ENCODE assay signal across 11 mouse cellular contexts in the genomic region with DNA sequence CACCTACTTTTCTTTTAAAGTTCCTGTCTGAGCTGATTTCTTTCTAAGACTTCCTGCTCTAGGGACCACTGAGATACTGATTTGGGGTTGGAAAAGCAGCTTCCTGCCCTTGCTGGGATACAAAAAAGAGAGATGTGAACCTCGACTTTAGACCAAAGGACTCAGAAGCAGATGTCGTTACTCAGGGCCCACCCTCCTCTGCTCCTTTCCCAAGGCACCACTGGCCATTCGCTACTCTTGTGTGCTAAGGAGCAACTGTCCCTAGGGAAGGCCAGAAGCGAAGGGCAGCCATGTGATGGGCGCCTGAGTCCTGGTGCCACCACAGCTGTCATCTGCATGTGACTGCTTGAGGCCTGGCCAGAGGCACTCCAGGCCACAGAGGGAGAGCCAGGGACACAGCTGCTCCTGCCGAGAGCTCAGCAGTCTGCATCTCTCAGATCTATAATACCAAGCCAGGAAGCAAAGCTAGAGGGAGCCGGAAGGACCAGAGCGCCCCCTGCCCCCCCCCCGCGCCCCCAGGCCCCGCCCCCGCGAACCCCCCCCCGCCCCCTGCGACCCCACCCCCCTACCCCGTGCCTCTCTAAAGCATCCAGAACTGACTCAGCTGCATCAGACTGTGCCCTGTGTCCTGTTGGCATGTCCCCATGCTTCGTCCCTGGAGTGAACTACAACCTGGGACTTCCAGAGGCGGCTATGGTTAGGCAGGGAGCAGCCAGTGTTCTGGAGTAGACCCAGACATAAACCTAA. TPM values are rescaled to one million over a fixed set of nuclear protein-coding genes. Genes with fewer than 3 reads are reported as not detected.
DNase-seq lines count a peak whose midpoint lies in the region; ATAC-seq and TF ChIP-seq lines count a peak whose summit lies in the region.
"Had no signal": no experiment of that assay in that cellular context is flagged by ENCODE, and none has a peak within 500 bp of the region (broad histone marks: within the 10 kb centered on the region; RNA-seq: fewer than 3 reads in every experiment).

No protein-coding gene starts in this region.

- H3K9me3 ChIP-seq in hindbrain, embryonic 14.5 days (ENCODE audit: control insufficient read depth, low read length), result no peaks in the 10 kb centered on the region
- H3K9me3 ChIP-seq in neural tube, embryonic 11.5 days (ENCODE audit: control insufficient read depth, low read length), result no peaks in the 10 kb centered on the region
- H3K9me3 ChIP-seq: stomach, embryonic 15.5 days had no signal

- no peak for TF ChIP-seq CTCF in gastrocnemius, adult 2 months (IDR thresholded peaks at IDR 0.05)

- no peaks in the 10 kb centered on the region for H3K27me3 ChIP-seq in hindbrain, embryonic 14.5 days (ENCODE audit: control insufficient read depth, insufficient read depth, low read length)
- no peaks in the 10 kb centered on the region for H3K27me3 ChIP-seq in neural tube, embryonic 11.5 days (ENCODE audit: control insufficient read depth, insufficient read depth, low read length)
- H3K27me3 ChIP-seq: stomach, embryonic 15.5 days had no signal

- DNase-seq in frontal cortex, postnatal 36 days (ENCODE audit: low spot score in 2 of 2), result no peak
- DNase-seq in cerebellum, adult 18-20 months, result peak; percentile 20 to 29
- DNase-seq in gastrocnemius, adult 2 months, result peak; percentile 88
- DNase-seq in hindbrain, embryonic 14.5 days (ENCODE audit: low spot score), result no peak
- DNase-seq in neural tube, embryonic 11.5 days (ENCODE audit: low spot score), result peak; percentile 66
- no peak for DNase-seq in B cell, adult 2 months
- no peak for DNase-seq in ovary, postnatal 10 days (ENCODE audit: low spot score)

- no peak overlapping the region for H3K9ac ChIP-seq in hindbrain, embryonic 14.5 days
- peak overlapping the region; percentile 41 for H3K9ac ChIP-seq in neural tube, embryonic 11.5 days (ENCODE audit: low read length)
- H3K9ac ChIP-seq: stomach, embryonic 15.5 days had no signal

- peak overlapping the region; percentile 87 for H3K27ac ChIP-seq in gastrocnemius, adult 2 months
- H3K27ac ChIP-seq in hindbrain, embryonic 14.5 days, result peak overlapping the region; percentile 79
- H3K27ac ChIP-seq in neural tube, embryonic 11.5 days (ENCODE audit: low read depth, low read length), result peak overlapping the region; percentile 86
- H3K27ac ChIP-seq: stomach, embryonic 15.5 days had no signal

- no peaks in the 10 kb centered on the region for H3K36me3 ChIP-seq in hindbrain, embryonic 14.5 days (replicated peaks; ENCODE audit: control insufficient read depth, insufficient read depth)
- H3K36me3 ChIP-seq in neural tube, embryonic 11.5 days (ENCODE audit: control insufficient read depth, insufficient read depth, low read length), result no peaks in the 10 kb centered on the region
- H3K36me3 ChIP-seq: stomach, embryonic 15.5 days had no signal

- 5% methylated on average over 13 of the region's 18 CpGs for WGBS in hindbrain, embryonic 14.5 days
- WGBS in neural tube, embryonic 11.5 days, result 23% methylated on average over 10 of the region's 18 CpGs

- peak; percentile 67; the same call in 1 of the 2 replicates for ATAC-seq in frontal cortex, adult (ENCODE audit: low TSS enrichment)
- ATAC-seq in hindbrain, embryonic 14.5 days (ENCODE audit: low FRiP score), result peak; percentile 54; the same call in 1 of the 2 replicates
- peak; percentile 67 for ATAC-seq in neural tube, embryonic 11.5 days (ENCODE audit: insufficient read depth, low FRiP score, low TSS enrichment)

- no peak overlapping the region for H3K4me3 ChIP-seq in gastrocnemius, adult 2 months
- no peak overlapping the region for H3K4me3 ChIP-seq in hindbrain, embryonic 14.5 days (replicated peaks; ENCODE audit: low read length)
- no peak overlapping the region for H3K4me3 ChIP-seq in neural tube, embryonic 11.5 days (ENCODE audit: low read depth, low read length)
- H3K4me3 ChIP-seq: stomach, embryonic 15.5 days had no signal

- intact Hi-C loops in gastrocnemius, adult 2 months (cut with DNase I), result loop anchor here (1.0 to 10.0 kb wide), 5 partner anchors 72 to 570 kb away; no protein-coding TSS in a partner anchor

- H3K4me1 ChIP-seq in hindbrain, embryonic 14.5 days (replicated peaks; ENCODE audit: control insufficient read depth, insufficient read depth, low read length), result peaks cover 35% of the 10 kb centered on the region
- peaks cover 35% of the 10 kb centered on the region for H3K4me1 ChIP-seq in neural tube, embryonic 11.5 days (ENCODE audit: control insufficient read depth, insufficient read depth, low read length)

- no peak overlapping the region for H3K4me2 ChIP-seq in hindbrain, embryonic 14.5 days (replicated peaks)
- 0 out of 2 replicates have a peak overlapping the region, but pooled peaks have one; percentile 22 for H3K4me2 ChIP-seq in neural tube, embryonic 11.5 days (ENCODE audit: low read depth)

RNA-seq across cellular contexts. Expression of gene Ccdc182, which starts 40.9 kb away (rescaled TPM):
- total RNA-seq in gastrocnemius, adult 2 months (2021), result not detected
- polyA plus RNA-seq in hindbrain, embryonic 14.5 days (2014; fragmentation: Nextera tagmentation; extraction: Ambion mirVana), result 0.37 TPM in 1 of 2 replicates, not detected in the other
- polyA plus RNA-seq in neural tube, embryonic 11.5 days (2014; fragmentation: Nextera tagmentation; extraction: Ambion mirVana), result 17.9 and 18.4 TPM in 2 replicates
- total RNA-seq: left cerebral cortex, postnatal 10 days had no signal
- polyA plus RNA-seq: C2C12; stomach, embryonic 15.5 days had no signal

RNA-seq across cellular contexts. Expression of gene Mrps23, which starts 48.8 kb away (rescaled TPM):
- 100 to 1,000 TPM; 122 to 144 TPM for total RNA-seq in gastrocnemius, adult 2 months (2021)
- 67.8 and 68.7 TPM in 2 replicates for polyA plus RNA-seq in hindbrain, embryonic 14.5 days (2014; fragmentation: Nextera tagmentation; extraction: Ambion mirVana)
- 76.3 and 85.5 TPM in 2 replicates for polyA plus RNA-seq in neural tube, embryonic 11.5 days (2014; fragmentation: Nextera tagmentation; extraction: Ambion mirVana)

Comparison
In these comparisons a context has a peak if more than half of its experiments do, and no peak if none do; other contexts are left out.
1. DNase-seq: peak in cerebellum, adult 18-20 months (2 of 2), gastrocnemius, adult 2 months (single experiment) and neural tube, embryonic 11.5 days (single experiment); none in frontal cortex, postnatal 36 days (0 of 2), hindbrain, embryonic 14.5 days (single experiment), B cell, adult 2 months (0 of 2) and ovary, postnatal 10 days (single experiment).
2. RNA of gene Ccdc182, which starts 40.9 kb away (polyA plus RNA-seq): 17.9 to 18.4 TPM in neural tube, embryonic 11.5 days; 0.37 TPM in hindbrain, embryonic 14.5 days; every median in the first group is over 10 times any median in the second.
3. Peak in every context shown above with its lines, with median percentiles within 50 percentile points of each other: ATAC-seq and H3K27ac ChIP-seq.